Mouse (Mus musculus): ENCODE results near the gene Casq1. TPM values are rescaled to one million over a fixed set of nuclear protein-coding genes. Genes with fewer than 3 reads are reported as not detected.
"Not testable (repeated sequence)": the region's sequence is repeated elsewhere in the genome, so short reads cannot be mapped to it uniquely, and the experiment has no call there.

Casq1 gene
- polyA plus RNA-seq (2015; fragmentation: Nextera tagmentation; extraction: Ambion mirVana) = 7.9 and 15.3 TPM in 2 replicates

DNA sequence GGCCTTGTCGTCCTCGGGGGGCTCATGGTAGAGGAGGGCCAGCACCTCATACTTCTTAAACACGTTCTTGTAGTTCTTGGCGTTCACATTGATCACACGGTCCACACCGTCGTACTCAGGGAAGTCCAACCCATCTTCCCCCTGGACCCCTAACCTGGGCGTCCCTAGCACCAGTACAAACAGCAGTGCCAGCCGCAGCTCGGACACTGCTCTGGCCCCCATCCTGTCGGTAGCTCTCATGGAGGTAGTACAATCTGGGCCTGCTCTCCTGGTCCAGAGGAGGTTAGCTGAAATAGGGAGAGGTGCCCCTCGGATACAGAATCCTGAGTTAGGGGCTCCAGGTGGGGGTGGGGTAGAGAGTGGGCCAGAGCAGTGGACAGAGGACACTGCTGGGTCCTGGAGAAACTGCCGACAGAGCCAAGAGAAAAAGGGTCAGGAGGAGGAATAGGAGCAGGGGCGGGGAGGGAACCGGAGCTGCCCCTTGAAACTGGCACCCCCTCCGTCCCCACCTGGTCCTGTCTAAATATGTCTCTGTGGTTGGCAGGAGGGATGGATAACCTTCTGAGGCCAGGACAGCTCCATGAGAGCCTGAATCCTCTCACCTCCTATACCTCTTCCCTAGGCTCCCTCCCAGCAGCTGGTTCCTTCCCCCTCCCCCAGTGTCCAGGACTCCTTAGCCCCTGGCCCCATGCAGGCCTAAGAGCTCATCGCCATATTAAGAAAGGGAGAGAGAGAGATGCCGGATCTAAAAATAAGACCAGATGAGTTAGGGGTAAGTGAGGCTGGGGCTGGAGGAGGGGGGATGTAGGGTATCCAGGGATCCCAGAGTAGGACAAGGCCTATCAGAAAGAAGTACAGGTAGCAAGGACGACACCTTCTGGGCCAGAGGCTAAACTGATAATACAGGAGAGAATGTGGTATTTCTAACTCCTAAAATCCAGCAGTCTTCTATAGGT lies at the start of gene Casq1:
Gene Casq1, minus strand, starts transcription at position 418 of the 956 bp plus-strand sequence.
- Histone ChIP-seq H3K27ac (ENCODE audit: low read length) (peak within 1 kb of the TSS; percentile 82), H3K36me3 (ENCODE audit: control insufficient read depth, insufficient read depth, low read length) (no peaks in the 10 kb centered on the region), H3K9ac (ENCODE audit: low read length) (no peak within 1 kb of the TSS), H3K9me3 (ENCODE audit: control insufficient read depth, low read length) (no peaks in the 10 kb centered on the region), H3K4me3 (ENCODE audit: low read length) (no peak within 1 kb of the TSS), H3K4me2 (ENCODE audit: low read depth, low read length) (no peak within 1 kb of the TSS), H3K27me3 (ENCODE audit: control insufficient read depth, insufficient read depth, low read depth, low read length) (no peaks in the 10 kb centered on the region), H3K4me1 (replicated peaks; ENCODE audit: control insufficient read depth, insufficient read depth, low read length) (peaks cover 31% of the 10 kb centered on the region)
- ATAC-seq (ENCODE audit: low read depth) = no peak
- WGBS = 76% methylated on average over 19 of the region's 19 CpGs

DNA sequence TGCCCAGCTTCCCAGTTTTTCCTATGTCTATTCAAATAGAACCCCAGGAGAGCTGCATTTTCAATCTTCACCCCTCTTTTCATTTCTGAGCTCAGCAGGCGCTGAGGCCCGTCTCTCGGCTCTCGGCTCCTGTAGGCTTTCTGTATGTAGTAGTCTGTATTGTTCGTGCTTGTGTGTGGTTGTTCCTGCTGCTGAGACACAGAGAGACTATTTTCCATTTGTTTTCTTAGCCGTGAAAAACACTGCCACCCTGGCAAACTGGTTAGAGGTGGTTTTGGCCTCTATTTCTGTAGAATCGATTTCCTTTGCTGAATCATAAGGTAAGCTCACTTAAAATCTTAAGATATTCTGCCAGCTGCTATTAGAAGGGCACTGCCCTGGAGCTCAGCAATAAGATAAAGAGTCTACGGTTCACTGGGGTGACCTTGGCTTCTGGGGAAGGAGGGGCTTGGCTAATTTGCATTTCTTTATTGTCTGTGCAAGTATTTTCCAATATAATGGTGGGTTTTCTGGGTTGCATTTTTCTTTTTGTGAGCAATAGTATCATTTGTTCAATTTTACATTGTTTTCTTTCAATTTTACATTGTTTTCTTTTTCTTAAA lies 41.9 kb upstream of the Casq1 start, which contains the start of gene Igsf8:
Gene Igsf8, plus strand, starts transcription at position 165 of the 602 bp plus-strand sequence.
- H3K4me3 ChIP-seq (ENCODE audit: low read length) = no peak within 1 kb of the TSS
- no peaks in the 10 kb centered on the region for H3K27me3 ChIP-seq (ENCODE audit: control insufficient read depth, insufficient read depth, low read depth, low read length)
- ATAC-seq (ENCODE audit: low read depth) = no peak
- no peaks in the 10 kb centered on the region for H3K36me3 ChIP-seq (ENCODE audit: control insufficient read depth, insufficient read depth, low read length)
- H3K4me1 ChIP-seq (replicated peaks; ENCODE audit: control insufficient read depth, insufficient read depth, low read length) = no peaks in the 10 kb centered on the region
- WGBS = 71% methylated on average over 8 of the region's 8 CpGs
- H3K9me3 ChIP-seq (ENCODE audit: control insufficient read depth, low read length) = no peaks in the 10 kb centered on the region
- H3K9ac ChIP-seq (ENCODE audit: low read length) = no peak within 1 kb of the TSS
- no peak within 1 kb of the TSS for H3K4me2 ChIP-seq (ENCODE audit: low read depth, low read length)
- no peak within 1 kb of the TSS for H3K27ac ChIP-seq (ENCODE audit: low read length)

DNA sequence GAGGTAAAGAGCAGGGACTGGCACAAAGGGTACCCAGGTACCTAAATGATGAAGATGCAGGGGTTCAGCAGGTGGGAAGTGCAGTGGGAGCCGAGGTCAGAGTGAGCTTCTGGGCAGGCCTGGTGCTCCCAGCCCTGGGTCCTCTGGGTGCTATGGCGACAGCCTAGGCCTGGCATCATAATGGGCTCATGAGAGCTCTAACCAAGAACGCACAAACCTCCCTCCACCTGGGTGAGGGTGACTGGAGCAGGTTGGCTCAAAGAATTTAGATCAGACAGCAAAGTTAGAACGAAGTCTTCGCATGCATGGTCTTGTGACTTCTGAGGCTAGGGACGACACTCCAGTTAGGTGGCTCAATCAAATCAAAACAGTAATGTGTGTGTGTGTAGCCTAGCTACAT lies 38.6 kb upstream of the Casq1 start, which contains the start of gene Atp1a4:
Gene Atp1a4, minus strand, starts transcription at position 101 of the 400 bp plus-strand sequence.
- Histone ChIP-seq H3K27me3 (ENCODE audit: control insufficient read depth, insufficient read depth, low read depth, low read length) (no peaks in the 10 kb centered on the region), H3K4me2 (ENCODE audit: low read depth, low read length) (no peak within 1 kb of the TSS), H3K36me3 (ENCODE audit: control insufficient read depth, insufficient read depth, low read length) (no peaks in the 10 kb centered on the region), H3K4me3 (ENCODE audit: low read length) (no peak within 1 kb of the TSS), H3K4me1 (replicated peaks; ENCODE audit: control insufficient read depth, insufficient read depth, low read length) (no peaks in the 10 kb centered on the region), H3K9me3 (ENCODE audit: control insufficient read depth, low read length) (no peaks in the 10 kb centered on the region), H3K9ac (ENCODE audit: low read length) (no peak within 1 kb of the TSS), H3K27ac (ENCODE audit: low read length) (no peak within 1 kb of the TSS)
- no peak for ATAC-seq (ENCODE audit: low read depth)
- WGBS = 85% methylated on average over 6 of the region's 6 CpGs

DNA sequence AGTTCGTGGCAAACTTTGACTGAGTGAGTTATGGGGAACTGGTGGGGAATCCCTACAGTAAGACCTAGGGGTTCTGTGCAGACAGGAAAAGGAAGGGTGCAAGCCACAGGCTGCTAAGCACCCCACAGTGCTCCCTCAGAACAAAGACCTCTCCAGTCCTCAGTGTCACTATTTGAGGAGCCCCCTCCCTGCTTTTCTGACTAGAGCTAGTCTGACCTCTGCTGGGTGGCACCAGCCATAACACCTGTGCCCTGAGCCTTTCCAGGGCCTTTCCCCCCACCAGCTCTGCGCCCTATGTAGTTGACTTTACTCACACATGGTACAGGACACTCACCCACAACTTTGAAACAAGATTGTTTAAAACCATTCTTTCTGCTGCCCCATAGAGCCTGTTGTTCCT lies 28.0 kb upstream of the Casq1 start:
- Histone ChIP-seq H3K27me3 (ENCODE audit: control insufficient read depth, insufficient read depth, low read depth, low read length) (peaks cover 11% of the 10 kb centered on the region), H3K9ac (ENCODE audit: low read length) (no peak overlapping the region), H3K9me3 (ENCODE audit: control insufficient read depth, low read length) (no peaks in the 10 kb centered on the region), H3K27ac (ENCODE audit: low read length) (no peak overlapping the region), H3K4me3 (ENCODE audit: low read length) (no peak overlapping the region), H3K4me1 (replicated peaks; ENCODE audit: control insufficient read depth, insufficient read depth, low read length) (no peaks in the 10 kb centered on the region), H3K4me2 (ENCODE audit: low read depth, low read length) (no peak overlapping the region), H3K36me3 (ENCODE audit: control insufficient read depth, insufficient read depth, low read length) (no peaks in the 10 kb centered on the region)
- 0 out of 2 replicates have a peak, but pooled peaks have one; percentile 31 for ATAC-seq (ENCODE audit: low read depth)
- 44% methylated on average over 2 of the region's 2 CpGs for WGBS

DNA sequence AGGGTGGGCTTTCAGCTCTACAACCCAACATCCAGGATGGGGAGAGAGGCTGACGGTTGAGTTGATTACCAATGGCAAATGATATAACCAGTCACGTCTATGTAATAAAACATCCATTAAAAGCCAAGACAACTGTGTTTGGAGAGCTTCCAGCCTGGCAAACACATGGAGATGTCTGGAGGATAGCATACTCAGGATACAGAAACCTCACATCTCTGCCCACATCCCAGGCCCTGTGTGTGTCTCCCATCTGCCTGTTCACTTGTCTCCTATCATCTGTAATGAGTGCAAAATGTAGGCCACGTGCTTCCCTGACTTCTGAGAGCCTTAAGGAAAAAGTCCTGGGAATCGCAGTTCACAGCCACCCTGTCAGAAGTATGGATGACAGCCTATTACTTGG lies 27.5 kb upstream of the Casq1 start:
- no peak for ATAC-seq (ENCODE audit: low read depth)
- H3K4me2 ChIP-seq (ENCODE audit: low read depth, low read length) = no peak overlapping the region
- 69% methylated on average over 4 of the region's 4 CpGs for WGBS

DNA sequence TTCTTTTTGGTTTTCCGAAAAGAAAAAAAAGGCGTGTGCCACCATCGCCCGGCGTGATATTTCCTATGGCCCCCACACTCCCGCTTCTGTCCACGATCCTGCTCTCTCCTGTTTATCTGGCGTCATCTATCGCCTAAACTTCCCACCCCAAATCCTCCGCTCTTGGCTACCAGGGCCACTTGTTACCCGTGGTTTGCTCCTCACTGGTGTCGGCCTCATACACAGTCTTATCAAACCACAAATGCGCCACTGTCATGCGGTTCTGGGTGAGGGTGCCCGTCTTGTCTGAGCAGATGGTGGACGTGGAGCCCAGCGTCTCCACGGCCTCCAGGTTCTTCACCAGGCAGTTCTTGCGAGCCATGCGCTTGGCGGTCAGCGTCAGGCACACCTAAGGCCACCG lies 25.0 kb upstream of the Casq1 start:
- H3K9ac ChIP-seq (ENCODE audit: low read length); H3K4me1 ChIP-seq (replicated peaks; ENCODE audit: control insufficient read depth, insufficient read depth, low read length); H3K27ac ChIP-seq (ENCODE audit: low read length); H3K36me3 ChIP-seq (ENCODE audit: control insufficient read depth, insufficient read depth, low read length); H3K9me3 ChIP-seq (ENCODE audit: control insufficient read depth, low read length); ATAC-seq (ENCODE audit: low read depth): not testable (repeated sequence)
- H3K4me3 ChIP-seq (ENCODE audit: low read length) = 0 out of 2 replicates have a peak overlapping the region, but pooled peaks have one; percentile 4
- WGBS = 25% methylated on average over 23 of the region's 23 CpGs
- H3K4me2 ChIP-seq (ENCODE audit: low read depth, low read length) = peak overlapping the region; percentile 25
- peaks cover 11% of the 10 kb centered on the region for H3K27me3 ChIP-seq (ENCODE audit: control insufficient read depth, insufficient read depth, low read depth, low read length)

More for the DNA sequence above, 27.5 kb upstream of the Casq1 start:
- H3K27ac ChIP-seq (ENCODE audit: low read length) = no peak overlapping the region
- H3K9me3 ChIP-seq (ENCODE audit: control insufficient read depth, low read length) = no peaks in the 10 kb centered on the region
- no peak overlapping the region for H3K9ac ChIP-seq (ENCODE audit: low read length)
- peaks cover 11% of the 10 kb centered on the region for H3K27me3 ChIP-seq (ENCODE audit: control insufficient read depth, insufficient read depth, low read depth, low read length)
- no peaks in the 10 kb centered on the region for H3K4me1 ChIP-seq (replicated peaks; ENCODE audit: control insufficient read depth, insufficient read depth, low read length)
- no peak overlapping the region for H3K4me3 ChIP-seq (ENCODE audit: low read length)
- H3K36me3 ChIP-seq (ENCODE audit: control insufficient read depth, insufficient read depth, low read length) = no peaks in the 10 kb centered on the region

DNA sequence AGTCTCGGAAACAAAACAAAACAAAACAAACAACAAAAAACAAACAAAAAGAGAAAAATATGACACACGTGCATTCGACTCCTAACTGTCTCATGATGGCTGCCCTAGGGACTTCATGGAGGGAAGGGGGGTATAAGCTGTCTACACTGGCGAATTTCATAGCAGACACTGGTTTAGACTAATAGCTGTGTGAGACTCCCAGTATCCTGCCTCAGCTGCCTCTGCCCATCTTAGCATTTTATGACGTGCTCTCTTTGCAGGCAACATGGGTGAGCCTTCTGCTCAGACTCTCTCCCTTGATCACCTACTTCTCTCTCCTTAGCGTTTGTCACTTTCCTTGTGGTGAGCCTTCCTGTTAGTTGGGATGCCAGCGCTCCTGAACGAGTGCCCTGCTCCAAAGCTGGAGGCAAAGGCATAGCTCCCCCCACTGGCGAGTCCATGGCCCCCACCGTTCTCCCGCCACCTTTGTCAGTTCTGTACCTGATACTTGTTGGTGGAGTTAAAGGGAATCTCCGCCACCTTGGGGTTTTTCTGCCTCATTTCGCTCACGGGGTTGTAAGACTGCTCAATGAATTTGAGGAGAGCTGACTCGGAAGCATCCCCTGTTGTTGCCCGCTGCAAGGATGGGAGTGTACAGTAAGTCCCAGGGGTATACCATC lies 24.0 kb upstream of the Casq1 start:
- ATAC-seq (ENCODE audit: low read depth) = no peak
- Histone ChIP-seq H3K4me1 (replicated peaks; ENCODE audit: control insufficient read depth, insufficient read depth, low read length) (no peaks in the 10 kb centered on the region), H3K9ac (ENCODE audit: low read length) (no peak overlapping the region), H3K36me3 (ENCODE audit: control insufficient read depth, insufficient read depth, low read length) (no peaks in the 10 kb centered on the region), H3K27me3 (ENCODE audit: control insufficient read depth, insufficient read depth, low read depth, low read length) (peaks cover 11% of the 10 kb centered on the region), H3K4me2 (ENCODE audit: low read depth, low read length) (peak overlapping the region; percentile 25; the same call in 1 of the 2 replicates), H3K9me3 (ENCODE audit: control insufficient read depth, low read length) (no peaks in the 10 kb centered on the region), H3K4me3 (ENCODE audit: low read length) (no peak overlapping the region), H3K27ac (ENCODE audit: low read length) (no peak overlapping the region)
- WGBS = 30% methylated on average over 16 of the region's 16 CpGs

DNA sequence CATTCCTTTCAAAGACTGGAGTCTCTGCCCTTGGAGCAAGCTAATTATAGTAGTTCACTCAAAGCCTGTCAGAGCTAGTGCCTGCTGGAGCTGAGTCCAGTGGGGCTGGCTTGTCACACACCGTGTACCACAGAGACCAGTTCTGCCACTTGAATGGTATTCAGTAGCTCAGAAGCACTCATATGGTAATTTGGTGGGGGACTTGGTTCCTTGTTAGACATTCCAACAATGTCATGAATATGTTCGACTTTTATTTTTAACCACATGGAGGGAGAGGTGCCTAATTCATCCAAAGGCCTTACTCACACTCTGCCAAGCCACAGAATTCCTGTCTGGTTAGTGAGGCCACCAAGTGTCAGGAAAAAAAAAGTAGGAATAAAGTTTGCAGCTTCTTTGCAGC lies 22.7 kb upstream of the Casq1 start:
- Histone ChIP-seq H3K4me2 (ENCODE audit: low read depth, low read length) (no peak overlapping the region), H3K27ac (ENCODE audit: low read length) (no peak overlapping the region)
- 29% methylated on average over 2 of the region's 2 CpGs for WGBS

More for the DNA sequence above, 22.7 kb upstream of the Casq1 start:
- no peak overlapping the region for H3K9ac ChIP-seq (ENCODE audit: low read length)
- no peaks in the 10 kb centered on the region for H3K9me3 ChIP-seq (ENCODE audit: control insufficient read depth, low read length)
- peak; percentile 75 for ATAC-seq (ENCODE audit: low read depth)
- peaks cover 11% of the 10 kb centered on the region for H3K27me3 ChIP-seq (ENCODE audit: control insufficient read depth, insufficient read depth, low read depth, low read length)
- no peaks in the 10 kb centered on the region for H3K4me1 ChIP-seq (replicated peaks; ENCODE audit: control insufficient read depth, insufficient read depth, low read length)
- no peaks in the 10 kb centered on the region for H3K36me3 ChIP-seq (ENCODE audit: control insufficient read depth, insufficient read depth, low read length)
- no peak overlapping the region for H3K4me3 ChIP-seq (ENCODE audit: low read length)
